Mouse (Mus musculus) testis, postnatal 14 days (tissue): Measurements from ENCODE around the gene Pyy.

Experiments
- DNase-seq: peaks from one replicate; pipeline ENCODE4 v3.0.0; 2021; ENCODE audit warnings: low spot score

The Pyy gene

DNA sequence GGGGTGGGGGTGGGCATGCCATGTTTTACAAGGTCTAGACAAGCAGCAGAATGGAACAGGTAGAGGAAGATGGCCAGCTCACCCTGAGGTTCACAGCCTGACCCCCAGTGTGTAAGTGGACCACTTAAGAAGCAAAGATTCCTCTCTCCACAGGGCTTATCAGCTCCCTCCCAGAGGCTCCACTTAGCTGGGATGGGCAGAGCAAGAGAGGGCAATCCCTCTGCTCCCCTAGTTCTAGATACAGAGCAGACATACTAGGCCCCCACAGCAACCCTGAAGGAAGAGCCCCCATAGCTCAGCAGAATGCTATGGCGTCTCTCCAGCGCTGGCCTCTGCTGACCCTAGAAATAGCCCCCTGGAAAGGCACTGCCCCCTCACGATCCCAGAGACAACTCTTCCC, 12.0 kb downstream of the Pyy start:
- no peak for DNase-seq

DNA sequence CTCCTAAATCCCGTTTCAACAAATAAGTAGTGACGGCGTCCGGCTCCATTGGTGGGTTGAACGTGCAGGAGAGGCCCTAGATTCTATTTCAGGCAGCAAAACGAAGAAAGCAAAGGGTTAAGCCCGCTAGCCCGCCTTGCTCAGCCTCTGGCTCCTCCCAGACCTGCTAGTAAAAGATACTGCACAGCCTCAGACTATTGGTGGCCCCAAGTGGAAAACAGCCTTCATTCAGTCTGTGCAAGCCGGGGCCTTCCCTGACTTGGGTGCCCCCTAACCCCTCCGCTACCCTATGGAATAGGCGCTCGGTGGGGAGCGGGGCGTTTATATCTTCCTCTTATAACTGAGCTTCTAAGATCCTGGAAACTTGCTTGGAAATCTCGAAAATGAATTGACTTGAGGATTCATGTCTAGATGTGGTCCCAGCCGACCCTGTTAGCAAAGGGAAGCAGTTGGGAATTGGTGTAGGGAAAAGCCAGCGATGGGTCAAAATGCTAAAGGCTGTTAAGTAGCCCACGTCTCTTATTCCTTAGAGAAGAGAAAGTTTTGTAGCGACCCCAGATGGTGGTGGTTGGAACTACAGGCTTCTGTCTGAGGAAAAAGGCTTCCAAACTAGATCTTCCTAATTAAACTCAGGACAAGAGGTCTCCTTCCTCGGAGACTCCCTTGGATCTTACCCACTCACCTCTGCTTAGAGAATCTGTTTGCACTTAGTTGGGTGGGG, 18.4 kb downstream of the Pyy start:
- DNase-seq: peak; percentile 53

DNA sequence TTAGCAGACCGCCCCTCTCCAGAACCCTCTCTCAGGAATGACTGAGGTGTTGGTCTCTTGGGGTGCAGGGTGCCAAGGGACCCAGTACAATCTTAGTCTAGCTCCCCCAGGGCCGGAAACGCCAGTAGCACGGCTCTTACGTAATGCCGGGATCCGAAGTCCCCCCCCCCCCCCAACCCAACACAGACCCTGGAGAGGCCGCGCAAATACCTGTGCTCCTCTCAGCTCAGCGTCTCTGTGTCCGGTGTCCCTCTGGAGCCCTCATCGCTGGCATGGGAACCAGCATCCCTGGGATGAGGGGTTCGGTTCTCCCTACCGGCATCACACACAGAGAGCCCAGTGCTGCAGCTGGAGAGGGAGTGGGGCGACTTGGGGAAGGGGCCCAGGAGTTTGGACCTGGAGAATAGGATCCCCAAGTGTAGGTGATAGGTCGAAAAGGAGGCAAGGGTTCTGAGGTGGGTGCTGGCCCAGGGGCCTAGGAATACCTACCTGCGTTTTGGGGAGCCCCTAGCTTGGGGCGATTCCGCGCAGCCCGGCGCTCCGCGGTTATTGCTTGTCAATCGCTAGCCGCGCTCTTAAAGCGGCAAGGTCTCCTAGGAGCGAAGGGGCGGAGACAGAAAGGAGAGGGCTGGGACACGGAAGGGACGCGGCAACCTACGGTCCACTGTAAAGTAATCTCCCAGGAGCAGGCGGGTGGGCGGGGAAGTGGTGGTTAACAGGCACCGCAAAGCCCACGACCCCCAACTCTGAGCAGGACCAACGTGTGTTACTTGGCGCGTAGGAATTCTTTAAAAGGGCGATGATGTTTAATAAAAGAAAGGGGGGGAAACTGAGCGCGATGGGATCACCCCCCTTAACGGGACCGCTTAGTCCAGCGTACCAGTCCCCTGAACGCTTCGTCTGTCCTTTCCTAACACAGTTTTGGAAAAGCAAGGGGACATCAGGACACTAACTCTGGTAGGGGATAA, 19.4 kb downstream of the Pyy start, which contains the start of gene Mpp2:
Mpp2 (minus strand) TSS at position 585 of the 968 bp plus-strand sequence.
- DNase-seq: no peak

DNA sequence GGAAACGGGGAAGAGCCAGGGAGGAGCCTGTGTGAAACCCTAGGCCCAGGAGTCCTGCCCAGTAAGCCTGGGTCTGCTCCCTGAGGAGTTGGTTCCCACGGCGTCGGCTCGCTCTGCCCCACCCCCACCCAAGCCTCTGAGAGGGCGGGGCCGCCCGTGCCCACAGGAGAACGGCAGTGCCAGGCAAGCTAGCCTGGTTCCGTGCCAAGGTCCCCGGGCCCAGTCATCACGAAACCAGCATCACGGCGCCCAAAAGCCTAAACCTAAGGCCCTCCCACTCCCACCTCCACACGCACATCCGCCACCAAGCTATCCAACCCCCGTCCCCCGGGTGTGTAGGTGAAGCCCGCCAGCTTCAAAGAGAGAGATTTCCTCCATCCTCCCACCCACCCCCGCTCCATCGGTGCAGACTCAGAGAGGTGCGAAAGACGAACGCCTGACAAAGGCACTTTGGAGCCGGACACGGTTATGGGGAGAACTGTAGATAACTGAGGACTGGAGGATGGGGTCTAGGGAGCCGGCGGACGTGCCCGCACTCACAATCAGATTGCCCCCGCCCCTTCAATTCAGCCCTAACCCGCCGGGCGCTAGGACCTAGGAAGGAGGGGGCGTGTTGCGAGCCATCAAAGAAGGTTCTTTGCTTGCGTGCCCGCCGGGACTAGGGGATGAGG, 20.4 kb downstream of the Pyy start:
- DNase-seq: peak; percentile 40

DNA sequence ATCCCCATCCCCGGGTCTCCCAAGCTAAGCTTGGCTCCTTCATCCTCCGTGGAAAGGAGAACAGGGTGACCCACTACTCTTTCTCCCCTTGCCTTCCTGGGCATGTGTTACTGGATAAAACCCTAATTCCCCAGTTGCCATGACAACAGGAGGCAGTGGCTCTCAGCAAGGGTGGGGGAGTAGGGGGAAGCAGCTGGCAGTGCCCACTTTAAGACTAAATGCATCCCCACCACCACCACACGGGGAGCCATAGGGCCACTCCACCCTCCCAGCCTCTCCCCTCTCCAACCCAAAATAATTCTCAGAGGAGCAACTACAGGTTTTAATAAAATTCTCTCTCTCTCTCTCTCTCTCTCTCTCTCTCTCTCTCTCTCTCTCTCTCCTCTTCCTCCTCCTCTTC, 21.3 kb downstream of the Pyy start:
- DNase-seq: no peak

DNA sequence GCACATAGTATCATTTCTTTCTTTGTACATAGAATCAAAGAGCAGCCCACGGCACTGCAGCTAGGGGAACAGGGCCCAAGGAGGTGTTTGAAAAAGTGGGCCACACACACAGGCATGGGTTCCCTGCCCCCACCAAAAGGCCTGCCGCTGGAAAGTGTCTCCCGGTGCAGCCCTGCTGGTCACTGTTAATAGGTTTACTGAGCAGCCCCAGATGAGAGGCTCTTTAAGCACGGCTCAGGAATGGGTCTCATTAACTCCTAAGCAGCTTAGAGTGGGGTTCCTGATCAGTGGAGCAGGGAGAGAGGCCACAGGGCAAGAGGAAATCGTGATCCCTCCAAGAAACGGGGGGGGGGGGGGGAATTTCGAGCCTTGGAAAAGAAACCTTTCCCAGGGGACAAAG, 23.5 kb downstream of the Pyy start:
- DNase-seq: no peak

DNA sequence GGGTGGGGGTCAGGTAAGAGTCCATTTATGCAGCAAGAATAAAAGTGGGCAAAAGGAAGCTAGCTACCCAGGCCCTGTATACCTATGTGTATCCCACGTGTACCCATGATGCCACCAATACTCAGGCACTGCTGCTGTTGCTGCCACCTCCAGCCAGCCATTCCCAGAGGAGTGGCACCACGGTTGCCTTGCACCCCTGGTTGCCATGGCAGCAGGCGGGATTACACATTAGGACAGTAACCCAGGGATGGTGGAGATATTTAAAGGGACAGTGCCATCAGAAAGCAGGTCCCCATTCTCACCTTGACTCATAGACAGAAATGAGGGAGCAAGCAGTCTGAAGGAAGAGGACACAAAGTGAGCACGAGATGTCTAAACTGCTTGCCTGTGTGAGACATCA, 24.4 kb downstream of the Pyy start:
- DNase-seq: no peak

DNA sequence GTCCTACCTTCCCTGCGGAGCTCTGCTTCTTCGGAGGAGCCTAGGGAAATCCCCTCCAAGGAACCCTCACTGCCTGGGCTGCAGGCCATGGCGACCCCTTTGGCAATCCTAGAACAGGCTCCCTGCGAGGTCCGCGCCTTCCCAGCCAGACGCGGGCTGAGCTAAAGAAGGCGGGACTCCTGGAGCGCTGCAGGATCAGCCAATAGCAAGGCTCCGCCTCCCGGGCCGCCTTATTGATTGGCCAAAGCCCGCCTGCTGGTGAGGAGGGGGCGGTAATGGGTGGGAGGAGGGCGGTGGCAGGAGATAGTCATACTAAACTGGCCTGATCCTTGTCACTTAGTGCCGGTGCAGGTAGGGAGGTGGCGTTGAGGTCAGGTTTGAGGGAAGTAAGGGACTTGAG, 25.3 kb downstream of the Pyy start:
- peak; percentile 76 for DNase-seq

DNA sequence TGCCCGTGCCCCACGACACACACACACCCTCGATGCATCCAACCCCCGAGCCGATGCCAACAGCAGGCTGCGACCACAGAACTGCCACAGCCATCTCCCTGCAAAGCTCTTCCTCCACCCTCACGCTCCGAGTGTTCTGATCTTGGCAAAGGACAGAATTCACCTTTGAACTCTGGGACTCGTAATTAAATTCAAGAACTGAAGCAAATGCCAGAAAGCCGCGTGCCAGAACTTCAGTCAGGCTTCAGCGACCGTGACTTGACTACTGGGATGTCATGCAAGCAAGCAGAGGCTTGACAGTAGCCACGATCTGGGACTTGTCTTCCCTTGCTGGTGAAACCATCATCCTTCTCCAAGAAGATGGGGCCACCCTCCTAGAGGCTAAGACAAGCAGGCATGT, 33.9 kb downstream of the Pyy start:
- no peak for DNase-seq

DNA sequence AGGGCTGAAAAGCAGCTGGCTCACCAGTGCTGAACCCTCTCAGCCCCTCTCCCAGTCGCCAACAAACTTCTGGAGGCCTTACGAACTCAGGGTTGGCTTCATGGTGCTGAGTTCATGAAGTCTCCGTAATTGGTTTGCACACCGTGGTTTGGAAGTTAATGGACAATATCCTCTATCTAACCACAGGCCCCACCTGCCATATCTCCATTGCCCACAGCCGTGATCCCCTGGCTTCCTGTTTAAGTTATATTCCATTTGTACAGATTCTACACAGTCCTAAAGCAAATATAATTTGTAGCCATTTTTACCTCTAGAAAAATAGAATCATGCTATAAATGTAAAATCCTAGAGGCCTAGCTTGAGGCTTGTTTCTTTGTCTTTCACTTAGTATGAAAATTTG, 34.9 kb downstream of the Pyy start:
- DNase-seq: no peak

DNA sequence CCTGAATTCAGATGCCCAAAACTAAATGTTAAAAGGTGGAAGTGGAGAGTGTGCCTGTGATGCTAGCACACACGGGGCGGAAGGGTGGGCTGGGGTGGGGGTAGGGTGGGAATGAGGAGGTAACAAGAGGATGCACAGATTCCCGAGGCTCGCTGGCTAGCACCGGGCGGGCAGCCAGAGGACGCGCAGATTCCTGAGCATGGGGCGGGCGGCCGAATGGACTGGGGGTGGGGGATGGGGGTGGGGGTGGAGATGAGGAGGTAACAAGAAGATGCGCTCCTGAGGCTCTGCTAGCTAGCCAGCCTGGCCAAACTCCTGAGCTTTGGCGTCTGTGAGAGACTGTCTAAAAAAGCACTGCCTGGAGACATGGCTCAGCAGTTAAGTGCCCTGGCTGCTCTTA, 37.2 kb downstream of the Pyy start:
- DNase-seq: no peak

DNA sequence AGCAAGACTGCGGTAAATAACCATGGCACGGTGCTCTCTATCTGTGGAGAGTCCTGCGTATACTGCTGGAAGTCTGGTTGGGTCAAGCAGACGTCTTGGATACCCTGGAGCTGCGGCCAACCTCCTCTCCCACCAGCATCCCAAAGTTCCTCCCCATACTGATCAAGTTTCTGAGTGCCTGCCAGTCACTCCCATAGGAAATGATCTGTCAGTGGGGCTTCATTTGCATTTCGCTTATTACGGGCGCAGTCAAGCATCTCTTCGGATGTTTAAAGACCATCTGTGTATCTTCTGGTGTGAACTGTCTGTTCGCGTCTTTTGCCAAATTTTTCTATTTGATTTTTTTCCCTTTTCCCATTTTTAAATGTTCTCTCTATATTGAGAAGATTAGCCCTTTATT, 38.0 kb downstream of the Pyy start:
- no peak for DNase-seq

DNA sequence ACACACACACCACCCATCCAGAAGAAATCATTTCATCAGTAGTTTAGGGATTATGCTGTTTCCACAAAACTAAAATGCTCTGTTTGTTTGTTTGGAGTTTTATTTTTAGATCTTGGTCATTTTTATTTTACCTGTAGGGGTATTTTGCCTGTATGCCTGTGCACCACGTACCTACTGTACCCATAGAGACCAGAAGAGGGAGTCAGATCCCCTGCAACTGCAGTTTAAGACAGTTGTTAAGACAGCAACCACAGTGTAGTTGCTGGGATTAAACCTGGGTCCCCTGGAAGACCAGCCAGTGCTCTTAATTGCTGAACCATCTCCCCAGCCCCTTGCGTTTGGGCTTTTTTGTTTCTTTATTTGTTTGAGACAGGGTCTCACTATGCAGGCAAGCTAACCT, 38.7 kb downstream of the Pyy start:
- DNase-seq: no peak

DNA sequence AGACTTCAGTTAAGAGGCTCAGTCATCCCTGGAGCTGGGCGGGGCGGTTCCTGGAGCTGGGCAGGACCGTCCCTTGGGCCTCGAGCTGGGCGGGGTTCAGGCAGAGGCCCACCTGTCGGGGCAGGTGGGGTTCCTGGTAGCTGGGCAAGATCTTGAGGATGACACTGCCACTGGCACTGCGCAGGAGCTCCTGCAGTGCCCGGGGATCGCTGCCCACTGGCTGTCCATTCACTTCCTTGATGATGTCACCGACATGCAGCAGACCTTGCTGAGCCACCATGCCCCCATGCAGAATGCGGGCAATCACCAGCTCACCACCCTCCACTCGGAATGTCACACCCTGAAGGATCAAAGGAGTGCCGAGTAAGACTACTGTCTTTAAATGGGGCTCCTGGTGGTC, 44.6 kb downstream of the Pyy start:
- DNase-seq: no peak

DNA sequence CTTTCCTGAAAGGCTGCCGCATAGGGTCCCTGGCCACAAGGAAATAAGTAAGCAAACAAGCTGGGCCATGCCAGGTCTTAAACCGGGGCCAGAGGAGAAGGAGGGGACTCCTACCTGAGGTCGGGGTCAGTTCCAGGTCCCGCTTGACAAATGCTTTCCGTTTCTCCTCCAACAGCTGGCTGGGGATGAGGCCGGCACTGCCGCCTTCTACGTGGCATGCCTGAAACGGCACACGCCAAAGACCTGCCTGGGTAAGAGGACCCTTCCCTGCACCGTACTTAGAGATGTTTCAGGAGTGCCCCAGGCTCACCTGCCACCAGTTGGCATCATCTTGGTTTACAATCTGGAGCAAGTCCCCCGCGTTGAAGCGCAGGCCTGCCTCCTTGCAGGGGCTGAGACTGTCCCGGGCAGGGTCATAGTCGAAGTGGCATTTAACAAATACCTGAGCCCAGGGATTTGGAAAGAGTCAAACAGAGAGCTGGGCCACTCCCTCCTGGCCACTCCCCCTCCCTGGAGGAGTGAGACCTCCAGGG, 45.6 kb downstream of the Pyy start:
- DNase-seq: no peak

DNA sequence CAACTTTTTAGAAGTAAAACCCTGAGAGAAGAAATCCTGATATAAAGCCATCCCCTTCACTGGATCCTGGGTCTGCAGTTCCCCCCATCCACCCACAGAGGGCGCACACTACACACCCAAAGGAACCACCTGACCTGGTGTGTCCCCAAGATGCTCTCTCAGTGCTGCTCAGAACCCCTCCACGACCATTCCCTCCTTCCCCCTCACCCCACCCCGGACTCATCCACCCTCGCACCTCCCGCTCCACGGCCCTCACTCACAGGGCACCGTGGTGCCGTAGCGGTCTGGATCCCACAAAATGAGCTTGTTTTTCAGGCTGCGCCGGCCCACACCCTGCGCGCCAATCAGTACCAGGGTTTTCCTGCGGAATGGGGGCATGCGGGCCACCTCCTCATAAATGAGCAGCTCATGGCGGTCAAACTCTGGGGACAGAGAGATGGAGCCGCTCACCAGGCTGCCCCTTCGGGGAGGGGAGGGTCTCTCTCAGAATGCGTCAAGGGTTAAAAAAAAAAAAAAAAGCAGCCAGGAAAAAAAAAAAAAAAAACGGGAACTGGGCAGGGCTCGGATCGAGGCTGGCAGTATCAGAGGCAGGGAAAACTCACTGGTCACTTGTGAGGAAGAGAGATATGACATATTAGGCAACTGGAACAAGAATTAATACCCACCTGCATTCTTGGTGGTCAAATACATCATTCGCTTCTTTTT, 46.2 kb downstream of the Pyy start:
- peak; percentile 61 for DNase-seq
